Mouse (Mus musculus): Measurements from ENCODE around the gene Deup1. TPM values are rescaled to one million over a fixed set of nuclear protein-coding genes. Genes with fewer than 3 reads are reported as not detected.

Deup1 gene
- polyA plus RNA-seq, 1 experiment from 2014 or later: 5.8 TPM

DNA sequence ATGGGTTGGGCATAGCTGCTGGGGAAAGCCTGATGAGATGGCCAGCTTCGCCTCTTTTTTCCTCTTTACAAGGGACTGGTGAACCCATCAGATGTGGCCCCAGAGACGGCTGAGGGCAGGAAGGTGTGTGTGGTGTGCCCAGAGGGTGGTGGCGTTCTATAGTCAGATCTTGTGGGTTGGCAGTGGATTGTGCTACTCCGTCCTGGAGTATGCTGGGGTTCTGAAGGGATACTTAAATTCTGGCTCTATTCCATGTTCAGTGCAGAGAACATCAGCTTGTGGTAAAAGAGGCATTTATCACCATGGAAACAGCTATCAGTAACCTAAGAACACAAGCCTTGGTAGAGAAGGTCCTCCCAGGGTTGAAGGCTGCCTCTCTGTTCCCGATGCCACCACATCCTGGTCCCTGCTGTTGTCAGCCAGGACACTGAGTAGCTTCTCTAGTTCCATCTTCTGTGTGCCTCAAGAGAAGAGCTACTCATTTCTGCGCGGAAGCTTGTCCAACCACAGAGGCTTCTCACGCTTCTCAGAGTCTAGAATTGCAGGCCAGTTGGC lies 88.7 kb downstream of the Deup1 start:
- Histone ChIP-seq H3K4me1 (replicated peaks) (peaks cover 23% of the 10 kb centered on the region), H3K9me3 (no peaks in the 10 kb centered on the region), H3K36me3 (peaks cover 9% of the 10 kb centered on the region; the same call in 1 of the 2 replicates), H3K4me3 (no peak overlapping the region), H3K27me3 (ENCODE audit: insufficient read depth, poor library complexity, severe bottlenecking) (no peaks in the 10 kb centered on the region), H3K27ac (no peak overlapping the region)
- WGBS: 93% methylated on average over 8 of the region's 8 CpGs
- no peak for DNase-seq (ENCODE audit: low spot score)

DNA sequence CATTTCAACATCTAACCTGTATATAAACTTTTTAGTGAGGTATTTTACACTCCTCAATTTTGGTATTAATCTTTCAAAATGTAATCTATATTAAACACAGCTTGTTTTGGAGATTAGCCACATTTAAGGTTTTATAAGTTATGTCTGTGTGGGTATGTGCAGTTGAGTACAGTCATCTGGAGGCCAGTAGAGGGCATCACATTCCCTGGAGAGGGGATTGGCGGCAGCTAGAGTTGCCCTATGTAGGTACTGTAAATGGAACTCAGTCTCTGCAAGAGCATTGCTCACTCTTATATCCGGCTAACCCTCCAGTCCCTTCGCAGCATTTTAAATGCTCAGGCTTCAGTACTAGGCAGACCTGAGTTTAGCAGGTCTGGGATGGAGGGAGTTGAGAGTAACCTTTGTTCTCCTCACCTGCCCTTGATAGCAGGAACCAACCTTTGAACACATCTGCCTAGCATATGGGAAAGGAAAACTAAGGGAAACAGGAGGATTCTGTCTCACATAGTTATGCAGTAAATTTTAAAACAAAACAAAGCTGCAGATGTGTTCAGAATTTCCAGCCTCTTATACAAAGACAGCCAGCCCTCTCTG lies 90.2 kb downstream of the Deup1 start:
- 89% methylated on average over 3 of the region's 3 CpGs for WGBS
- DNase-seq (ENCODE audit: low spot score): no peak
- Histone ChIP-seq H3K4me1 (replicated peaks) (peaks cover 32% of the 10 kb centered on the region), H3K27ac (no peak overlapping the region), H3K36me3 (peaks cover 8% of the 10 kb centered on the region; the same call in 1 of the 2 replicates), H3K9me3 (no peaks in the 10 kb centered on the region), H3K4me3 (no peak overlapping the region), H3K27me3 (ENCODE audit: insufficient read depth, poor library complexity, severe bottlenecking) (no peaks in the 10 kb centered on the region)

DNA sequence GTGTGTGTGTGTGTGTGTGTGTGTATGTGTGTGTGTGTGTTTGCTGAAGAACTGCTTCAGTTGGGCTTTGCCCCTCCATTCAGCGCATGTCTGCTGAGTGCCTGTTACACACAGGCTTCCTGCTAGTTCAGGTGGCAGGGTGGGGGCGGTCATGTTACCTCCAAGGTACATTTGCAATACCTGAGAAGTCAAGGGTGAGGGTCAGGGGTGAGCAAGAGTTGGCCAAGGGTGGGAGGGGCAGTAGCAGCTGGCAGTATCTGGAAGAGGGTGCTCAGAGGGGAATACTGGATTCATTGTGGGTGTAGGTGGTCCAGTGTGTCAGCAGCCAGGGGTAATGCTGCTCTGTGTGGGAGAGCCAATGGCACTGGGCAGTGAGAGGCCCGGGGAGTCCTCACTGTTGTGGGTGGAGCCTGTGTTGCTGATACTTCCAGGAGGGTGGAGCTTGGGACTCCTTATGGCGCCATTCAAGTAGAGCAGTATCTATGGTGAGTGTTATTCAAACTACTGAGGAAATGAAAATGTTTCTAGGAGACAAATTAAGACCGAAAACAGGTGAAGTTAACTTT lies 90.8 kb downstream of the Deup1 start:
- Histone ChIP-seq H3K27me3 (ENCODE audit: insufficient read depth, poor library complexity, severe bottlenecking) (no peaks in the 10 kb centered on the region), H3K36me3 (peaks cover 8% of the 10 kb centered on the region; the same call in 1 of the 2 replicates), H3K4me3 (no peak overlapping the region), H3K4me1 (replicated peaks) (peaks cover 28% of the 10 kb centered on the region), H3K27ac (no peak overlapping the region), H3K9me3 (no peaks in the 10 kb centered on the region)
- no peak for DNase-seq (ENCODE audit: low spot score)
- 91% methylated on average over 5 of the region's 5 CpGs for WGBS

DNA sequence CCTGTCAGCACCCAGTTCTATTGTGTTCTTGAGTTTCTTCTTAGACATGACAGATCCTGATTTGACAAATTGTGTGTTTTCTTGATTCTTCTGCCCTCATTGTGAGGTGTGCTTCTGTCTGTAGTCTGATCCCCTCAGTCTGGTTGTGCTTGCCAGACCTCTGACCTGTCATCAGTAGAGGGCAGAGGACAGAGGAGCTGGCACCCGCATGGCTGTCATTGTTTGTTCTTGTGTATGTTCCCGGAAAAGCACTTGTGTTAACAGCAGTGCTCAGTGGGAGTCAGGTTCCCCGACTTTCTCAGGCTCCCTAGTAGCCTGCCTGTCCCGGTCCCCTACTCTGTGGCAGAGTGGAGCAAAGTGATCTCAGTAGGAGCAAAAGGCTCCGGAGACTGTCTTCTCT lies 92.3 kb downstream of the Deup1 start:
- Histone ChIP-seq H3K36me3 (peaks cover 4% of the 10 kb centered on the region; the same call in 1 of the 2 replicates), H3K27ac (no peak overlapping the region), H3K27me3 (ENCODE audit: insufficient read depth, poor library complexity, severe bottlenecking) (no peaks in the 10 kb centered on the region), H3K4me1 (replicated peaks) (peaks cover 29% of the 10 kb centered on the region), H3K4me3 (no peak overlapping the region), H3K9me3 (no peaks in the 10 kb centered on the region)
- WGBS: 34% methylated on average over 5 of the region's 5 CpGs
- no peak for DNase-seq (ENCODE audit: low spot score)

DNA sequence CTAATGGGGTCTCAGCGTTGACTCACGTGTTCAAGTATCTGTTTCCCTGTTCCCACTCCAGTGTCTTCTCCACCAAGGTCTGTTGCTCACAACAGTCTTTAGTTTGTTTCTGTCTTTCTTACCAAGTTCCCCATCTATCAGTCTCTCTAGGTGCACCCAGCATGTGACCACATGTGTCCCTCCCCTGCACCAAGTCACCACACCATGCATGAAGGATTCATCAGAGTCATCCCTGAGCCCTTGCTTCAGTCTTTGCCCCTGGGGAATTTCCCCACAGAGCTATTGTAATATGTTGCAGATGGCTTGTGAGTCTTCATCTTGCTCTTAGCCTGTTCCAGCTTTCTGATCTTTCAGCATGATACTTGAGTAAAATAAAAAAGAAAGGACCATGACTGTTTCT lies 93.6 kb downstream of the Deup1 start:
- Histone ChIP-seq H3K4me3 (no peak overlapping the region), H3K27me3 (ENCODE audit: insufficient read depth, poor library complexity, severe bottlenecking) (no peaks in the 10 kb centered on the region), H3K27ac (no peak overlapping the region), H3K36me3 (no peaks in the 10 kb centered on the region), H3K9me3 (no peaks in the 10 kb centered on the region), H3K4me1 (replicated peaks) (peaks cover 40% of the 10 kb centered on the region)
- WGBS: 84% methylated on average over 2 of the region's 2 CpGs
- DNase-seq (ENCODE audit: low spot score): no peak

DNA sequence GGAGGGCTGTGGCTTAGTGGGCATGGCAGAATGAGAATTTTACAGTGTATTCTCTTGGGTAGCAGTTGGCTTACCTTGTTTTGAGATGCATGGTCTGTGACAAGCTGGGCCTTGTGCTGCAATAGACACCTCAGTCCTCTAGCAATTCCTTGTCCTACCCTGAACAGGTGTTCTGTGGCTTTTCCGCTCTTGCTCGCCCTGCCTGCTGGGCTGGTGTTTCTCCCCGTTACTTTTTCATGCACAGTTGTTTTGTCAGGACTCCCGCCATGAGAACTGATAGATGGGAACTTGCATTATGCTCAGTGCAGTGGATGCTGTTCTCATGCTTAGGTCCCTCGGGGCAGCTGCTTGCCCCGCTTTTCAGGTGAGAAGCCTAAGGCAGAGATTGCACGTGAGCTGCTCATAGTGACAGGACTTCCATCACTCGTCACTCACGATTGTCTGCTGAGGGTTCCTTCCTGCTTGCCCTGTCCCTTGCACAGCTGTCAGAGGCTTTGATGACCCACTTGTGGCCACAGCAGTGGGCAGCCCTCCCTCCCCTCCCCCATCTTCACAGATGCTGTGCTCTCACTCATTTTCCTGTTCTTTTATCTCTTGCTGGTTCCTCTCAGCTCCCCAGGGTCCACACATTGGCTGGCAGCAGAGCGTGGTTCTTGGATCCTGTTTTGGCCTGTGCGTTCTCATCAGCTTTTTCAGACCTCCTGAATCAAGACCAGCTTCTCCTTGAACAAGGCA lies 94.2 kb downstream of the Deup1 start:
- WGBS: 68% methylated on average over 11 of the region's 11 CpGs

DNA sequence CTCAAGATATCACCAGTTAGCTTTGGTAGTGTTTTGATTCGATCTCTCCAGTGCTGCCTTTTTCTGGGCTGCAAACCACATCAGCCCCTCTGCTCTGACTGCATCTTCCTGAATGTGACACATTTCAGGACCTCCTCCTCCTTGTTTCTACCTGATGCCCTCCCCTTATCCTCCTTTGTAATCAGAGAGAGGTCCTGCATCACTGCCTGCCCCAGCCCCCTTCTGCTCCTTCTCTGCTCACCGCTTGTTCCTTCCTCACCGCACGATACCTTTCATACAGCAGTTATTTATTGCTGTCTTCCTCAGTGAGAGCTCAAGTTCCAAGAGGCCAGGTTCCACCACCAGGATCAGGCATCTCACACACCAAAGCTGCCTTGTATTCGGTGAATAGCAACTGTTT lies 96.5 kb downstream of the Deup1 start:
- H3K36me3 ChIP-seq: 0 out of 2 replicates have a peak, but pooled peaks cover 1% of the 10 kb centered on the region
- no peak for DNase-seq (ENCODE audit: low spot score)
- no peak overlapping the region for H3K27ac ChIP-seq
- H3K9me3 ChIP-seq: no peaks in the 10 kb centered on the region
- H3K4me3 ChIP-seq: no peak overlapping the region
- peaks cover 51% of the 10 kb centered on the region for H3K4me1 ChIP-seq (replicated peaks)
- H3K27me3 ChIP-seq (ENCODE audit: insufficient read depth, poor library complexity, severe bottlenecking): no peaks in the 10 kb centered on the region
- WGBS: 85% methylated on average over 5 of the region's 5 CpGs

More for the DNA sequence above, 94.2 kb downstream of the Deup1 start:
- H3K9me3 ChIP-seq: no peaks in the 10 kb centered on the region
- H3K4me3 ChIP-seq: no peak overlapping the region
- no peak for DNase-seq (ENCODE audit: low spot score)
- H3K36me3 ChIP-seq: no peaks in the 10 kb centered on the region
- H3K27me3 ChIP-seq (ENCODE audit: insufficient read depth, poor library complexity, severe bottlenecking): no peaks in the 10 kb centered on the region
- peaks cover 46% of the 10 kb centered on the region for H3K4me1 ChIP-seq (replicated peaks)
- H3K27ac ChIP-seq: no peak overlapping the region

DNA sequence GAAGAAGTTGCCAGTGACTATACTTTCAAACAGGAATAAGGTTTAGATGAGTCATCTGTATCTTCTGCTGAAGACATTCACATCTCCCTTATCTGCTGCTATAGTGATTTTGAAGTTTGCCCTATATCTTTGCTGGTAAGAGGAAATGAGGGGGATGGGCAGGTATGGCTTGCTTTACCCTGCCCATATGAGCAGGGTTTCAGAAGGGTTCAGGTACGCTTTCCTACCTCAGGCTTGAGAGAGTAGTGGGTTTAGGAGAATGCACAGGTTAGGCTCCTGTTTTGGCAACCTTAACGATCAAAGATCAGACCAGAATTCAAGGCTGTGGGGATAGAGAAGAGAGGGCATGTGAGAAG lies 97.8 kb downstream of the Deup1 start:
- WGBS: 90% methylated on average over 2 of the region's 2 CpGs
- Histone ChIP-seq H3K9me3 (no peaks in the 10 kb centered on the region), H3K36me3 (peaks cover 7% of the 10 kb centered on the region; the same call in 1 of the 2 replicates), H3K4me1 (replicated peaks) (peaks cover 47% of the 10 kb centered on the region), H3K27ac (no peak overlapping the region), H3K27me3 (ENCODE audit: insufficient read depth, poor library complexity, severe bottlenecking) (no peaks in the 10 kb centered on the region), H3K4me3 (no peak overlapping the region)
- DNase-seq (ENCODE audit: low spot score): no peak

DNA sequence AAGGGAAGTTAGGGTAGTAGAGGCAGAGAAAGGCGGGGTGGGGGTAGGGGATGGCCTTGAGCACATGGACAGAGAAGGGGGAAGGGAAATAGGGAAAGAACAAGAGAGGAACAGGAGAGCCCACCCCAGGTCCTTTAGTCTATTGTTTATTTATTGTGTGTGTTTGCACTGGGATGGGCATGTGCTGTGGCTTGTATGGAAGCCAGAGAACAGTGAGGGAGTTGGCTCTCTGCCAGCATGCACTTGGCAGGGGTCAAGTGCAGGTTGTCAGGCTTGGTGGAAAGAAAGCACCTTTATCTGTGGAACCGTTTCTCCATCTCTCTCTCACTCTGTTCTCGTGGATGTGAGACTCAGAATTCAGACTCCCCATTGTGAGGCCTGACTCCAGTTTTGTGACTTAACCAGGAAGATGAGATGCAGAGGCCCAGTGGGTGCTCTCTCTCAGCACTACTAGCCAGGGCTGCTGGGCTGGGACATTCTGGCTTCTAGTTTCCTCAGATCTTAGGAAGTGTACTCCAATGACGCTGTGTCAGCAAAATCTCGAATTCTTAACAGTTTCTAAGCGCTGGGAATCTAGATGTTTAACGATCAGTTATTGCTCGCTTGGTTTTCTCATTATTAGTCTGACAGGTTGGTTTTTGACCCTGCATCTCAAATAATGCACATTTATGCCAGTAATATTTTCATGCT lies 98.3 kb downstream of the Deup1 start:
- no peaks in the 10 kb centered on the region for H3K9me3 ChIP-seq
- 65% methylated on average over 8 of the region's 8 CpGs for WGBS
- no peak overlapping the region for H3K4me3 ChIP-seq
- H3K27me3 ChIP-seq (ENCODE audit: insufficient read depth, poor library complexity, severe bottlenecking): no peaks in the 10 kb centered on the region
- peaks cover 42% of the 10 kb centered on the region for H3K4me1 ChIP-seq (replicated peaks)
- DNase-seq (ENCODE audit: low spot score): no peak
- H3K27ac ChIP-seq: no peak overlapping the region; the same call in 1 of the 2 replicates
- H3K36me3 ChIP-seq: peaks cover 7% of the 10 kb centered on the region; the same call in 1 of the 2 replicates

DNA sequence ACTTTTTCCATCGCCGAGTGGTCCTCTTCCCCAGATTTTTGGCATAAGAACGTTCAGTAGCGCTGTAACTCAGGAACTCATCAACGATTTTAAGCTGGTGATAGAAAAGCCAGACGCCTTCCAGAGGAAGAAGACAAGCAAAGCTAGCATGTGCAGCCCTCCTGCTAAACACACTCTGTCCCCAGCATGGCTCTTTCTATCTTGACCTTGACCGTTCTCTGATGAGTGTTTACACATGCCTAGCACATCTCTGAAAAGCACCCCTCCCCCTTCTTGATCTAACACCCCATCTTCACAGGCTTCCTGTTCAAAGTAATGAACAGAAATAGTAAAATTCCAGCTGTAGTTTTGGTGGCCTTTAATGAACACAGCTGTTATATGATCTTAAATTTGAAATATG lies 99.4 kb downstream of the Deup1 start:
- no peak overlapping the region for H3K4me3 ChIP-seq
- no peaks in the 10 kb centered on the region for H3K9me3 ChIP-seq
- H3K4me1 ChIP-seq (replicated peaks): peaks cover 36% of the 10 kb centered on the region
- 93% methylated on average over 7 of the region's 7 CpGs for WGBS
- H3K36me3 ChIP-seq: peaks cover 7% of the 10 kb centered on the region; the same call in 1 of the 2 replicates
- no peak overlapping the region for H3K27ac ChIP-seq
- no peak for DNase-seq (ENCODE audit: low spot score)
- no peaks in the 10 kb centered on the region for H3K27me3 ChIP-seq (ENCODE audit: insufficient read depth, poor library complexity, severe bottlenecking)

DNA sequence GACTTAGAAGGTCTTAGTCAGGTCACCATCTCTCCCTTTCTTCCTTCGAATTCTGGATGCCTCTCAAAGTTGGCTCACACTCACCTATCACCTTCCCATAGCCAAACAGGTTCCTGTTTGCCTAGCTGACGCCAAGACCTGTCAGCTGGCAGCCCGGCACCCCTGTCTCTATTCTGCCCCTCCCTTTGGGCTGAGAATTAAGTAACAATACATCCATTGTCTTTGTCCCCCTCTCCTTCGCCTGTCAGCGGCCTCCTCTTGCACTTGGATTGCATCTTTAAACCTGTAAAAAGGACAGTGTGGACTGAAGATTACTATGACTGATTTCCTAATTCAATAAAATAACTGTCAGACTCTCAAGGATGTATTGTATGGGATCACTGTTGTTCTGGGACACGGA lies 99.9 kb downstream of the Deup1 start:
- WGBS: 64% methylated on average over 6 of the region's 6 CpGs
- Histone ChIP-seq H3K4me3 (no peak overlapping the region), H3K27me3 (ENCODE audit: insufficient read depth, poor library complexity, severe bottlenecking) (no peaks in the 10 kb centered on the region), H3K4me1 (replicated peaks) (peaks cover 39% of the 10 kb centered on the region), H3K36me3 (peaks cover 7% of the 10 kb centered on the region; the same call in 1 of the 2 replicates), H3K9me3 (no peaks in the 10 kb centered on the region), H3K27ac (no peak overlapping the region)
- DNase-seq (ENCODE audit: low spot score): no peak

DNA sequence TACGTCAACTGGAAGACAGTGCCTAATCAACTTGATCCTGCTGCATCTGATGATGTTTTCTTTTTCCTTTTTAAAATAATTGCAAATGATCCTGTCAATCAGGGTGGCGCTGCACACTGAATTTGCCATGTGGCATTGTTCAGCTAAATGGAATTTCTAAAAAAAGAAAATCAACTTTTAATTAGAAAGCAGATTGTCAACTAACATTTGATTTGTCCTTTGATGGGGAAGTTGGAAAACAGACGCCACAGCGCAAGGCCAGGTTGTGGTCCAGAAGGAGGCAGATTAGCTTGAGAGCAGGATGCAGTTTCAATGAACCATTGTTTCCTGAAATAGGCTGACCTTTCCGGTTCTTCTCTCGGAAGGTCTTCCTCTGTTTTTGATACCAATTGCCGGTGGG lies 101.2 kb downstream of the Deup1 start:
- Histone ChIP-seq H3K27ac (no peak overlapping the region), H3K27me3 (ENCODE audit: insufficient read depth, poor library complexity, severe bottlenecking) (no peaks in the 10 kb centered on the region), H3K4me1 (replicated peaks) (peaks cover 39% of the 10 kb centered on the region), H3K9me3 (no peaks in the 10 kb centered on the region), H3K4me3 (no peak overlapping the region), H3K36me3 (peaks cover 7% of the 10 kb centered on the region; the same call in 1 of the 2 replicates)
- WGBS: 69% methylated on average over 7 of the region's 7 CpGs
- DNase-seq (ENCODE audit: low spot score): no peak

Data from hindbrain, embryonic 10.5 days (tissue).